Mouse (Mus musculus): ENCODE results near the gene Gm4131.
"Not testable (repeated sequence)": the region's sequence is repeated elsewhere in the genome, so short reads cannot be mapped to it uniquely, and the experiment has no call there.

Gm4131 gene

GRCm38 (mm10) chr14:62566821-62567220, at the start of gene Gm4131:
Gene Gm4131 (minus strand): TSS chr14:62566921.
- DNase-seq (ENCODE audit: low read depth, low spot score) = not testable (repeated sequence)

- no peak for DNase-seq (ENCODE audit: low read depth, low spot score)
These were observed 43.2 kb upstream of the Gm4131 start for GRCm38 (mm10) chr14:62609904-62610303.

- DNase-seq (ENCODE audit: low read depth, low spot score) = no peak
These were observed 41.1 kb upstream of the Gm4131 start for GRCm38 (mm10) chr14:62607791-62608196.

- DNase-seq (ENCODE audit: low read depth, low spot score) = no peak
These were observed 36.1 kb upstream of the Gm4131 start for GRCm38 (mm10) chr14:62602869-62603268.

GRCm38 (mm10) chr14:62602271-62602670, 35.5 kb upstream of the Gm4131 start:
- no peak for DNase-seq (ENCODE audit: low read depth, low spot score)

GRCm38 (mm10) chr14:62600109-62600522, 33.4 kb upstream of the Gm4131 start:
- DNase-seq (ENCODE audit: low read depth, low spot score) = no peak

- no peak for DNase-seq (ENCODE audit: low read depth, low spot score)
These were observed 18.6 kb upstream of the Gm4131 start for GRCm38 (mm10) chr14:62585338-62585737.

- DNase-seq (ENCODE audit: low read depth, low spot score) = no peak
These were observed 17.9 kb upstream of the Gm4131 start for GRCm38 (mm10) chr14:62584637-62585036.

- DNase-seq (ENCODE audit: low read depth, low spot score) = no peak
These were observed 15.0 kb upstream of the Gm4131 start for GRCm38 (mm10) chr14:62581768-62582167.

GRCm38 (mm10) chr14:62580945-62581344, 14.2 kb upstream of the Gm4131 start:
- no peak for DNase-seq (ENCODE audit: low read depth, low spot score)

- DNase-seq (ENCODE audit: low read depth, low spot score) = no peak
These were observed 9.1 kb upstream of the Gm4131 start for GRCm38 (mm10) chr14:62575862-62576261.

GRCm38 (mm10) chr14:62574906-62575305, 8.2 kb upstream of the Gm4131 start:
- DNase-seq (ENCODE audit: low read depth, low spot score) = no peak

GRCm38 (mm10) chr14:62573454-62573853, 6.7 kb upstream of the Gm4131 start:
- DNase-seq (ENCODE audit: low read depth, low spot score) = no peak

GRCm38 (mm10) chr14:62570299-62570698, 3.6 kb upstream of the Gm4131 start:
- no peak for DNase-seq (ENCODE audit: low read depth, low spot score)

- DNase-seq (ENCODE audit: low read depth, low spot score) = no peak
These were observed 2.7 kb upstream of the Gm4131 start for GRCm38 (mm10) chr14:62569463-62569862.

GRCm38 (mm10) chr14:62563679-62564078, 3.0 kb downstream of the Gm4131 start:
- no peak for DNase-seq (ENCODE audit: low read depth, low spot score)

GRCm38 (mm10) chr14:62561875-62562748, 4.6 kb downstream of the Gm4131 start:
- no peak for DNase-seq (ENCODE audit: low read depth, low spot score)

GRCm38 (mm10) chr14:62557111-62557510, 9.6 kb downstream of the Gm4131 start:
- DNase-seq (ENCODE audit: low read depth, low spot score) = no peak

- no peak for DNase-seq (ENCODE audit: low read depth, low spot score)
These were observed 10.6 kb downstream of the Gm4131 start for GRCm38 (mm10) chr14:62555840-62556810.

- peak; percentile 73 for DNase-seq (ENCODE audit: low read depth, low spot score)
These were observed 11.4 kb downstream of the Gm4131 start, which contains the start of gene Fam124a for GRCm38 (mm10) chr14:62555309-62555829. Gene Fam124a (plus strand): TSS chr14:62555737.

GRCm38 (mm10) chr14:62553786-62554185, 12.9 kb downstream of the Gm4131 start:
- DNase-seq (ENCODE audit: low read depth, low spot score) = peak; percentile 25

- no peak for DNase-seq (ENCODE audit: low read depth, low spot score)
These were observed 13.9 kb downstream of the Gm4131 start for GRCm38 (mm10) chr14:62552771-62553170.

Measured in retina, adult 2 months (tissue).